Mouse (Mus musculus): ENCODE results near the gene Grik4.

DNA sequence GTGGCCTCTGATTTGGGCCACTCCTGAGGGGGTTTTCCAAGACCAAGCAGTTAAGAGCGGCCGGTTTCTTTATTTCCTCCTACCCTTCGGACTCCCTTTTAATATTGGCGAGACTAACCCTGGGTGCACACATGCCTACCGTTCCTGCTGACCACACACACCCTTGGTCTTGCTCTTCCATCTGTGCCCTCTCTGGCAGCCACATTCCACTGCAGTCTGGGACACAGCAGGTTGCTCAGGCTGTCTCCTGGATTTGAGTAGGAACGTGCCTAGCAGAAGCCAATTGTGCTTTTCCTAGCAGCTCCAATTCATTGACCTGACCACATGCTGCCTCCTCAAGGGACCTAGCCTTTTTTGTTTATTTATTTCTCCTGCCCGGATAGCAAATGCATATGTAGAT, 365.8 kb downstream of the Grik4 start:
- no peak for TF ChIP-seq POLR2A (IDR thresholded peaks at IDR 0.05; ENCODE audit: control insufficient read depth, low read depth, low read length)
- TF ChIP-seq CTCF (IDR thresholded peaks at IDR 0.05; ENCODE audit: control insufficient read depth, insufficient read depth, insufficient replicate concordance, low read depth, low read length): no peak
